Mouse (Mus musculus) G1E (cell line): ENCODE data around the gene Hspb9. TPM values are rescaled to one million over a fixed set of nuclear protein-coding genes. Genes with fewer than 3 reads are reported as not detected.

ENCODE experiments used
- ATAC-seq: 2 replicates; pipeline ENCODE4 v1.8.0; 2016; ENCODE audit warnings: mild to moderate bottlenecking; ENCODE audit not compliant: insufficient number of reproducible peaks, poor library complexity, low FRiP score, severe bottlenecking; ENCODE audit errors: extremely low read depth
- DNase-seq: peaks from one replicate; pipeline ENCODE4 v3.0.0; 2012; ENCODE audit warnings: low spot score
- H3K27me3 ChIP-seq: 2 replicates; pipeline ENCODE4 v1.6.1; 2012; ENCODE audit warnings: mild to moderate bottlenecking, low read length, inconsistent platforms; ENCODE audit not compliant: insufficient read depth
- H3K36me3 ChIP-seq: replicated peaks from 2 replicates; pipeline ENCODE3; 2012; ENCODE audit warnings: mild to moderate bottlenecking, inconsistent platforms
- H3K4me1 ChIP-seq: 2 replicates; pipeline ENCODE4 v1.6.1; 2012; ENCODE audit warnings: low read depth, low read length, inconsistent platforms, mixed read lengths; ENCODE audit not compliant: insufficient read depth
- H3K4me3 ChIP-seq: 2 replicates; pipeline ENCODE4 v1.5.1; 2012; ENCODE audit warnings: low read depth, mild to moderate bottlenecking, inconsistent platforms, low read length, moderate library complexity, mixed read lengths
- H3K9me3 ChIP-seq: replicated peaks from 2 replicates; pipeline ENCODE4 v1.6.1; 2012; ENCODE audit warnings: inconsistent platforms
- CTCF ChIP-seq: IDR thresholded peaks from 2 replicates; pipeline ENCODE4 v1.5.1; 2012; ENCODE audit warnings: low read depth, low read length, inconsistent platforms, mixed read lengths
- GATA1 ChIP-seq: IDR thresholded peaks from 2 replicates; pipeline ENCODE4 v1.6.1; 2012; ENCODE audit warnings: borderline replicate concordance, low read length, inconsistent platforms, mixed read lengths
- GATA2 ChIP-seq: IDR thresholded peaks from 2 replicates; pipeline ENCODE4 v1.6.1; 2012; ENCODE audit warnings: low read depth, low read length, inconsistent platforms, borderline replicate concordance
- POLR2AphosphoS5 ChIP-seq: IDR thresholded peaks from 2 replicates; pipeline ENCODE4 v1.6.1; 2012; ENCODE audit warnings: low read depth, low read length, inconsistent platforms; ENCODE audit not compliant: insufficient replicate concordance
- TAL1 ChIP-seq: conservative IDR thresholded peaks from 2 replicates; pipeline ENCODE4 v1.6.1; 2012; ENCODE audit warnings: low read depth, low read length, inconsistent platforms, mixed read lengths
- polyA plus RNA-seq: library from polyadenylated mRNA; stranded (reverse); fragments of >175 nt; gene quantifications from 2 replicates; pipeline ENCODE4 v1.2.3, GENCODE M21; 2012
- total RNA-seq, 2 experiments: library from RNA; stranded (forward) in 1 of 2; stranded (reverse) in 1 of 2; fragments of 200-1000 nt in 1 of 2; fragments of >200 nt in 1 of 2; fragmentation: Nextera tagmentation in 1 of 2; gene quantifications; 2 replicates each; pipeline ENCODE4 v1.2.3; 2014 to 2017

Hspb9 gene
- total and polyA plus RNA-seq, 3 experiments, result 0.22 to 2.4 (median 0.55) TPM

- Histone ChIP-seq H3K36me3 (no peaks in the 10 kb centered on the region), H3K27me3 (peaks cover 87% of the 10 kb centered on the region), H3K9me3 (no peaks in the 10 kb centered on the region), H3K4me1 (peaks cover 38% of the 10 kb centered on the region), H3K4me3 (peak overlapping the region; percentile 20; the same call in 1 of the 2 replicates)
- DNase-seq (peak; percentile 52), ATAC-seq (no peak)
- TF ChIP-seq GATA2 (no peak), POLR2AphosphoS5 (no peak), GATA1 (no peak), CTCF (no peak), TAL1 (no peak)
Measured at GRCm38 (mm10) chr11:100758707-100759610, 45.3 kb downstream of the Hspb9 start.

- no peak for ATAC-seq
- Histone ChIP-seq H3K9me3 (no peaks in the 10 kb centered on the region), H3K4me1 (peaks cover 43% of the 10 kb centered on the region), H3K27me3 (peaks cover 86% of the 10 kb centered on the region), H3K36me3 (no peaks in the 10 kb centered on the region), H3K4me3 (peak within 1 kb of the TSS; percentile 34)
- no peak for DNase-seq
- TF ChIP-seq GATA1 (no peak), POLR2AphosphoS5 (no peak), CTCF (no peak), GATA2 (no peak), TAL1 (no peak)
Measured at GRCm38 (mm10) chr11:100759611-100760233, 46.1 kb downstream of the Hspb9 start, which contains the start of gene Kcnh4. Gene Kcnh4 (minus strand): TSS chr11:100759942.

- Histone ChIP-seq H3K4me1 (peaks cover 41% of the 10 kb centered on the region), H3K36me3 (peaks cover 3% of the 10 kb centered on the region), H3K27me3 (peaks cover 71% of the 10 kb centered on the region), H3K4me3 (peak overlapping the region; percentile 61), H3K9me3 (no peaks in the 10 kb centered on the region)
- TF ChIP-seq TAL1 (no peak), CTCF (peak; percentile 32; the same call in 1 of the 2 replicates)
- no peak for DNase-seq
- no peak for ATAC-seq
Measured at GRCm38 (mm10) chr11:100761547-100762045, 47.9 kb downstream of the Hspb9 start.

- Histone ChIP-seq H3K27me3 (peaks cover 60% of the 10 kb centered on the region), H3K9me3 (no peaks in the 10 kb centered on the region)
- ATAC-seq, result no peak
Measured at GRCm38 (mm10) chr11:100762831-100763230, 49.2 kb downstream of the Hspb9 start, which contains the start of gene Hcrt. Gene Hcrt (minus strand): TSS chr11:100762931.

More at GRCm38 (mm10) chr11:100762831-100763230, 49.2 kb downstream of the Hspb9 start, which contains the start of gene Hcrt:
- no peak for TF ChIP-seq GATA1
- TF ChIP-seq GATA2, result no peak
- TF ChIP-seq CTCF, result no peak
- no peak for TF ChIP-seq POLR2AphosphoS5
- TF ChIP-seq TAL1, result no peak
- H3K36me3 ChIP-seq, result peaks cover 8% of the 10 kb centered on the region
- H3K4me3 ChIP-seq, result peak within 1 kb of the TSS; percentile 61
- H3K4me1 ChIP-seq, result peaks cover 44% of the 10 kb centered on the region
- DNase-seq, result no peak

Other genes starting within 250 kb of the Hspb9 start
- gene Klhl11, start 241.1 kb upstream of the Hspb9 start, total RNA-seq (2014; fragmentation: Nextera tagmentation), result 22.4 and 28.3 TPM in 2 replicates
- 23.4 and 27.5 TPM in 2 replicates for gene Klhl11, start 241.1 kb upstream of the Hspb9 start, total RNA-seq (2017)
- 2.9 and 3.4 TPM in 2 replicates for gene Klhl11, start 241.1 kb upstream of the Hspb9 start, polyA plus RNA-seq
- gene Acly, start 185.8 kb upstream of the Hspb9 start, total RNA-seq (2014; fragmentation: Nextera tagmentation), result 134 and 139 TPM in 2 replicates
- 205 and 206 TPM in 2 replicates for gene Acly, start 185.8 kb upstream of the Hspb9 start, total RNA-seq (2017)
- gene Acly, start 185.8 kb upstream of the Hspb9 start, polyA plus RNA-seq, result 36.3 and 86.9 TPM in 2 replicates
- gene Ttc25, start 168.2 kb upstream of the Hspb9 start, total RNA-seq (2014; fragmentation: Nextera tagmentation), result 0.49 TPM in 1 of 2 replicates, not detected in the other
- 0.17 and 0.60 TPM in 2 replicates for gene Ttc25, start 168.2 kb upstream of the Hspb9 start, total RNA-seq (2017)
- 0.09 and 0.21 TPM in 2 replicates for gene Ttc25, start 168.2 kb upstream of the Hspb9 start, polyA plus RNA-seq
- gene Cnp, start 138.9 kb upstream of the Hspb9 start, total RNA-seq (2014; fragmentation: Nextera tagmentation), result 1.1 and 2.7 TPM in 2 replicates
- 4.8 and 5.9 TPM in 2 replicates for gene Cnp, start 138.9 kb upstream of the Hspb9 start, total RNA-seq (2017)
- 5.1 and 5.9 TPM in 2 replicates for gene Cnp, start 138.9 kb upstream of the Hspb9 start, polyA plus RNA-seq
- 47.6 and 54.9 TPM in 2 replicates for gene Nkiras2, start 94.6 kb upstream of the Hspb9 start, total RNA-seq (2014; fragmentation: Nextera tagmentation)
- 18.4 and 22.7 TPM in 2 replicates for gene Nkiras2, start 94.6 kb upstream of the Hspb9 start, total RNA-seq (2017)
- 36.1 and 40.4 TPM in 2 replicates for gene Nkiras2, start 94.6 kb upstream of the Hspb9 start, polyA plus RNA-seq
- gene Dnajc7, start 93.7 kb upstream of the Hspb9 start, total RNA-seq (2014; fragmentation: Nextera tagmentation), result 234 and 254 TPM in 2 replicates
- 142 and 151 TPM in 2 replicates for gene Dnajc7, start 93.7 kb upstream of the Hspb9 start, total RNA-seq (2017)
- gene Dnajc7, start 93.7 kb upstream of the Hspb9 start, polyA plus RNA-seq, result 98.8 and 140 TPM in 2 replicates
- gene Zfp385c, start 21.4 kb upstream of the Hspb9 start, total RNA-seq (2014; fragmentation: Nextera tagmentation), result not detected in 2 replicates
- gene Zfp385c, start 21.4 kb upstream of the Hspb9 start, total RNA-seq (2017), result 0.11 and 0.23 TPM in 2 replicates
- gene Zfp385c, start 21.4 kb upstream of the Hspb9 start, polyA plus RNA-seq, result not detected in 2 replicates
- 1.4 and 2.0 TPM in 2 replicates for gene Dhx58, start 9.6 kb upstream of the Hspb9 start, total RNA-seq (2014; fragmentation: Nextera tagmentation)
- gene Dhx58, start 9.6 kb upstream of the Hspb9 start, total RNA-seq (2017), result 4.2 and 4.7 TPM in 2 replicates
- 2.6 TPM in 2 replicates for gene Dhx58, start 9.6 kb upstream of the Hspb9 start, polyA plus RNA-seq
- gene Kat2a, start 1.4 kb upstream of the Hspb9 start, total RNA-seq (2014; fragmentation: Nextera tagmentation), result 46.8 and 47.0 TPM in 2 replicates
- 17.9 and 18.8 TPM in 2 replicates for gene Kat2a, start 1.4 kb upstream of the Hspb9 start, total RNA-seq (2017)
- 93.4 and 94.2 TPM in 2 replicates for gene Kat2a, start 1.4 kb upstream of the Hspb9 start, polyA plus RNA-seq
- gene Rab5c, start 24.4 kb downstream of the Hspb9 start, total RNA-seq (2014; fragmentation: Nextera tagmentation), result 181 and 202 TPM in 2 replicates
- gene Rab5c, start 24.4 kb downstream of the Hspb9 start, total RNA-seq (2017), result 153 and 173 TPM in 2 replicates
- gene Rab5c, start 24.4 kb downstream of the Hspb9 start, polyA plus RNA-seq, result 362 and 429 TPM in 2 replicates
- not detected in 2 replicates for gene Kcnh4, start 46.1 kb downstream of the Hspb9 start, total RNA-seq (2014; fragmentation: Nextera tagmentation)
- not detected in 2 replicates for gene Kcnh4, start 46.1 kb downstream of the Hspb9 start, total RNA-seq (2017)
- not detected in 2 replicates for gene Kcnh4, start 46.1 kb downstream of the Hspb9 start, polyA plus RNA-seq
- gene Hcrt, start 49.1 kb downstream of the Hspb9 start, total RNA-seq (2014; fragmentation: Nextera tagmentation), result not detected in 2 replicates
- gene Hcrt, start 49.1 kb downstream of the Hspb9 start, total RNA-seq (2017), result not detected in 2 replicates
- gene Hcrt, start 49.1 kb downstream of the Hspb9 start, polyA plus RNA-seq, result not detected in 2 replicates
- gene Ghdc, start 57.1 kb downstream of the Hspb9 start, total RNA-seq (2014; fragmentation: Nextera tagmentation), result 6.0 and 6.3 TPM in 2 replicates
- 3.6 and 4.4 TPM in 2 replicates for gene Ghdc, start 57.1 kb downstream of the Hspb9 start, total RNA-seq (2017)
- gene Ghdc, start 57.1 kb downstream of the Hspb9 start, polyA plus RNA-seq, result 3.8 and 3.9 TPM in 2 replicates
- gene Stat5b, start 136.9 kb downstream of the Hspb9 start, total RNA-seq (2014; fragmentation: Nextera tagmentation), result 91.4 and 93.0 TPM in 2 replicates
- gene Stat5b, start 136.9 kb downstream of the Hspb9 start, total RNA-seq (2017), result 52.2 and 55.9 TPM in 2 replicates
- 65.8 and 73.5 TPM in 2 replicates for gene Stat5b, start 136.9 kb downstream of the Hspb9 start, polyA plus RNA-seq
- gene Stat5a, start 145.5 kb downstream of the Hspb9 start, total RNA-seq (2014; fragmentation: Nextera tagmentation), result 161 and 162 TPM in 2 replicates
- gene Stat5a, start 145.5 kb downstream of the Hspb9 start, total RNA-seq (2017), result 106 and 112 TPM in 2 replicates
- 157 and 161 TPM in 2 replicates for gene Stat5a, start 145.5 kb downstream of the Hspb9 start, polyA plus RNA-seq
- gene Stat3, start 225.7 kb downstream of the Hspb9 start, total RNA-seq (2014; fragmentation: Nextera tagmentation), result 81.1 and 87.5 TPM in 2 replicates
- gene Stat3, start 225.7 kb downstream of the Hspb9 start, total RNA-seq (2017), result 69.3 and 70.3 TPM in 2 replicates
- 42.1 and 63.5 TPM in 2 replicates for gene Stat3, start 225.7 kb downstream of the Hspb9 start, polyA plus RNA-seq